Mouse (Mus musculus) left cerebral cortex, postnatal 25 days (tissue): Measurements from ENCODE around the gene Arhgef25. TPM values are rescaled to one million over a fixed set of nuclear protein-coding genes. Genes with fewer than 3 reads are reported as not detected.
"Not testable (repeated sequence)": the region's sequence is repeated elsewhere in the genome, so short reads cannot be mapped to it uniquely, and the experiment has no call there.

ENCODE experiments used
- DNase-seq, 2 experiments: peaks; one replicate each; pipeline ENCODE4 v3.0.0; 2022; ENCODE audit warnings: low spot score in 2 of 2, mixed read lengths in 1 of 2
- intact Hi-C: fragments of 180-260 bp; cut with DNase I; formaldehyde crosslinking; loops from one replicate; pipeline ENCODE4 v1.15.1; 2025
- total RNA-seq, 2 experiments: library from RNA; stranded (reverse); gene quantifications; 2 replicates each; pipeline ENCODE4 v1.2.3; 2021

Gene Arhgef25
- total RNA-seq, 2 experiments from 2014 or later: 142 to 156 TPM

- DNase-seq: peak in 1 of 2 experiments; percentile 82
- intact Hi-C loops: loop anchor here (1.0 kb wide), 2 partner anchors 14 to 23 kb away; no protein-coding TSS in a partner anchor
These were observed 20.2 kb upstream of the Arhgef25 start for GRCm38 (mm10) chr10:127209928-127210570.

GRCm38 (mm10) chr10:127208921-127209320 lies 19.0 kb upstream of the Arhgef25 start:
- DNase-seq: peak in 1 of 2 experiments; percentile 90
- intact Hi-C loops: no loop called here

- intact Hi-C loops: no loop called here
- no peak for DNase-seq
These were observed 15.5 kb upstream of the Arhgef25 start for GRCm38 (mm10) chr10:127205373-127205772.

- no peak for DNase-seq
These were observed 14.7 kb upstream of the Arhgef25 start for GRCm38 (mm10) chr10:127204589-127204988.

GRCm38 (mm10) chr10:127203106-127203505 lies 13.2 kb upstream of the Arhgef25 start:
- intact Hi-C loops: no loop called here
- DNase-seq: no peak

More at GRCm38 (mm10) chr10:127204589-127204988, 14.7 kb upstream of the Arhgef25 start:
- intact Hi-C loops: no loop called here

GRCm38 (mm10) chr10:127200279-127200678 lies 10.4 kb upstream of the Arhgef25 start:
- intact Hi-C loops: no loop called here
- DNase-seq: no peak

GRCm38 (mm10) chr10:127199474-127199873 lies 9.6 kb upstream of the Arhgef25 start:
- DNase-seq: no peak
- intact Hi-C loops: no loop called here

- intact Hi-C loops: no loop called here
- DNase-seq: no peak
These were observed 9.2 kb upstream of the Arhgef25 start for GRCm38 (mm10) chr10:127199068-127199467.

- intact Hi-C loops: no loop called here
- no peak for DNase-seq
These were observed 8.6 kb upstream of the Arhgef25 start for GRCm38 (mm10) chr10:127198492-127198891.

- DNase-seq: peak in 1 of 2 experiments; percentile 69
- intact Hi-C loops: no loop called here
These were observed 7.7 kb upstream of the Arhgef25 start for GRCm38 (mm10) chr10:127197505-127198110.

GRCm38 (mm10) chr10:127197104-127197503 lies 7.2 kb upstream of the Arhgef25 start:
- intact Hi-C loops: no loop called here
- no peak for DNase-seq

GRCm38 (mm10) chr10:127196392-127196791 lies 6.5 kb upstream of the Arhgef25 start:
- intact Hi-C loops: loop anchor here (1.0 kb wide), 1 partner anchor 14 kb away; no protein-coding TSS in a partner anchor

GRCm38 (mm10) chr10:127195328-127196129 lies 5.6 kb upstream of the Arhgef25 start, which contains the start of gene Dtx3:
Dtx3 (minus strand) TSS chr10:127195728.
- peak in 1 of 2 experiments; percentile 58 for DNase-seq
- intact Hi-C loops: loop anchor here (1.0 kb wide), 1 partner anchor 15 kb away; no protein-coding TSS in a partner anchor

More at GRCm38 (mm10) chr10:127196392-127196791, 6.5 kb upstream of the Arhgef25 start:
- peak; percentile 71 to 87 for DNase-seq

- intact Hi-C loops: no loop called here
- no peak for DNase-seq
These were observed 4.8 kb upstream of the Arhgef25 start for GRCm38 (mm10) chr10:127194428-127195327.

GRCm38 (mm10) chr10:127193011-127193410 lies 3.1 kb upstream of the Arhgef25 start:
- intact Hi-C loops: no loop called here
- no peak for DNase-seq

- intact Hi-C loops, DNase-seq: not testable (repeated sequence)
These were observed 2.1 kb upstream of the Arhgef25 start for GRCm38 (mm10) chr10:127192057-127192328.

- intact Hi-C loops: no loop called here
- DNase-seq: no peak
These were observed 1.5 kb upstream of the Arhgef25 start for GRCm38 (mm10) chr10:127191191-127192056.

- DNase-seq: no peak
- intact Hi-C loops: no loop called here
These were observed 711 bp upstream of the Arhgef25 start for GRCm38 (mm10) chr10:127190398-127191190.
